Mouse (Mus musculus) heart, embryonic 16.5 days (tissue): Measurements from ENCODE around the gene Rab44. TPM values are rescaled to one million over a fixed set of nuclear protein-coding genes. Genes with fewer than 3 reads are reported as not detected.
A peak's percentile ranks its signal among the peaks of the same experiment; 100 is the strongest.

ENCODE experiments used
- ATAC-seq: fragments of 200-750 bp; cut with Nextera tagmentation; replicated peaks from 2 replicates; pipeline ENCODE4 v1.8.0; 2017; ENCODE audit warnings: moderate number of reproducible peaks; ENCODE audit not compliant: insufficient read depth, low FRiP score; ENCODE audit errors: extremely low read depth
- H3K27ac ChIP-seq: fragments of 300-500 bp; sonication (generic); 2 replicates; pipeline ENCODE4 v1.5.1; 2014; ENCODE audit warnings: mild to moderate bottlenecking, low read length, control low read depth, moderate library complexity
- H3K27me3 ChIP-seq: fragments of 300-500 bp; sonication (generic); 2 replicates; pipeline ENCODE4 v1.6.1; 2014; ENCODE audit warnings: low read length, mixed read lengths; ENCODE audit not compliant: control insufficient read depth, insufficient read depth
- H3K36me3 ChIP-seq: fragments of 300-500 bp; sonication (generic); 2 replicates; pipeline ENCODE4 v1.6.1; 2014; ENCODE audit not compliant: control insufficient read depth, insufficient read depth
- H3K4me1 ChIP-seq: fragments of 300-500 bp; sonication (generic); 2 replicates; pipeline ENCODE4 v1.6.1; 2014; ENCODE audit warnings: low read length, mixed read lengths; ENCODE audit not compliant: control insufficient read depth, insufficient read depth
- H3K4me2 ChIP-seq: fragments of 300-500 bp; sonication (generic); 2 replicates; pipeline ENCODE4 v1.6.1; 2014; ENCODE audit warnings: low read depth, mild to moderate bottlenecking, control low read depth, low read length
- H3K4me3 ChIP-seq: fragments of 300-500 bp; sonication (generic); 2 replicates; pipeline ENCODE4 v1.5.1; 2014; ENCODE audit warnings: mild to moderate bottlenecking, control low read depth, low read length
- H3K9ac ChIP-seq: fragments of 300-500 bp; sonication (generic); 2 replicates; pipeline ENCODE4 v1.6.1; 2014; ENCODE audit warnings: low read length, control low read depth
- H3K9me3 ChIP-seq: fragments of 300-500 bp; sonication (generic); replicated peaks from 2 replicates; pipeline ENCODE4 v1.6.1; 2016; ENCODE audit warnings: low read length; ENCODE audit not compliant: control insufficient read depth
- WGBS: fragments of 180-500 bp; shearing (Covaris S2); extraction: QIAGEN DNeasy Blood & Tissue Kit; methylation state at CpG from one replicate; pipeline ENCODE4 v1.1.7; 2014; 5-methylcytosine and 5-hydroxymethylcytosine counted together
- polyA plus RNA-seq: library from polyadenylated mRNA; unstranded; fragments of >200 nt; fragmentation: Nextera tagmentation; extraction: Ambion mirVana; gene quantifications from 2 replicates; pipeline ENCODE4 v1.2.1, GENCODE M21; 2015

The Rab44 gene
- polyA plus RNA-seq, 1 experiment from 2014 or later = 4.4 TPM

DNA sequence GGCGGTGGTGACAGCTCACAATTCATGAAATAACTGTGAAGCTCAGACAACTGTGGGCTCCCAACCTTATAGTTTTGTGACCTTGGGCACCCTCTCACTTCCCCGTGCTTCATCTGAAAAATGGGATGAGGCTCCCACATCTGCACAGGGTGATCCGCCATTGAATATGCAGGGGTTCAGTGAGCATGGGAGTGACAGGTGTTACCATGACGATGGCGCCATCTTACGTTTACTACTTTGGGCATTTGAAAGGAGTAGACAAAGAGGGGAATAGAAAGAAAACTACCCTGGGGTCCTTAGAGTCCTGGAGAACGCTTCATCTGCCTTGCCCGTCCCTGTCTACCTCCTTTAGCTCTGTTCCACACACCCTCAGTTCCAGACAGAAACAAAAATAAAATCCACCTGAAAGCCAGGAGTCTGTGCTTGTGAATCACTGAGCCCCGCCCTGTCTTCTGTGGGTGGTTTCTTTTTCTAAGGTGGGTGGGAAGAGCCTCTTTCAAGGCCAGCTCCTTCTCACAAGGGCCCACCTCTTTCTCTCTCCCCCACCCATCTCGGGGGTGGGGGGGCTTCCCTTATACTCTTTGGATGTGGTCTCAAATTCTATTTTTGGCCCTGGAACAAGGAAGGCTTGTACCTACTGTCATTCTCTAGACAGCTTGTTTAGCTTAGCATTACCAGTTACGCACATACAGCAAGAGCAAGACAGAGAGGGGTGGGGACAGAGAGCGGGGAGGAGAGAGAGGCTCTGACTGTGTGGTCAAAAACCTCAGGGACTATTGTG lies 41.6 kb downstream of the Rab44 start:
- Histone ChIP-seq H3K27me3 (no peaks in the 10 kb centered on the region), H3K4me1 (no peaks in the 10 kb centered on the region), H3K9me3 (no peaks in the 10 kb centered on the region; the same call in 1 of the 2 replicates), H3K27ac (no peak overlapping the region), H3K4me2 (no peak overlapping the region), H3K4me3 (no peak overlapping the region), H3K9ac (no peak overlapping the region), H3K36me3 (no peaks in the 10 kb centered on the region)
- ATAC-seq = no peak; the same call in 1 of the 2 replicates
- WGBS = 78% methylated on average over 12 of the region's 12 CpGs

DNA sequence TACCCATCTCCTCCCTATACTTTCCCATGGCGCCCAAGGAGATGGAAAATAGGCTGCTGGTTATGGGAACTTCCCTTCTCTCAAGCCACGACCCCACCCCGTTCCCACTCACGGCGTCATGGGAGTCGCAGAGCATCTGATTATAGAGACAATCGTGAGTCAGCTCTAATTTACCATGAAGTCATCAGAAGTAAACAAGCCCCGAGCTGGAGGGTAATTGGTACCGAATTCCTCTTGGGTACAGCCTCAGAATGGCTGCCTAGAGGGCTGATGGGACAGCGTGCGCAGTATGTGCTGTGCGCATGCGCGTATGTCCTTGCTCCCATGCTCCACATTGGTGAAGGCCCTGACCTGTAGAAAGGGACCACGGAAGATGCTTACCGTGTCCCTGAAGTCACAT lies 42.5 kb downstream of the Rab44 start:
- H3K4me3 ChIP-seq = no peak overlapping the region
- H3K9me3 ChIP-seq = peaks cover 5% of the 10 kb centered on the region
- no peaks in the 10 kb centered on the region for H3K4me1 ChIP-seq
- ATAC-seq = no peak
- H3K4me2 ChIP-seq = no peak overlapping the region
- 85% methylated on average over 16 of the region's 16 CpGs for WGBS
- H3K36me3 ChIP-seq = 0 out of 2 replicates have a peak, but pooled peaks cover 5% of the 10 kb centered on the region
- no peaks in the 10 kb centered on the region for H3K27me3 ChIP-seq
- no peak overlapping the region for H3K9ac ChIP-seq
- no peak overlapping the region for H3K27ac ChIP-seq

DNA sequence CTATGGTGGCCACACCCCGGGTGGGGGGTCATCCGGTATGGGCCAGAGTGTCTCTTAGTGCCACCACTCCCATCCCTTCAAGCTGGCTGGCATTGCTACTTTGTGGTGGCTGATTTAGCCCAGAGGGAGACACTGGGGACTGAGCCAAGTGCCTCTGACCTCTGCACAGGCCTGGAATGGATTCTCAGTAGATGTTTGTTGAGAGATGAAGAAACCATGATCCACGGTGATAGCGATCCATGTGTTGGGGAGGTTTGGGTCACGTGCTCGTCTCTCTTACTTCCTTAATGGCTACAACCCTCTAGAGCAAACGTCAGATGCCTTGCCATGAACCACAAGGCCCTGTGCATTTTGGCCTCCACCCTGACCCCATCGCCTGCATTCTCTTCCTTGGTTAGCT lies 42.9 kb downstream of the Rab44 start:
- H3K27me3 ChIP-seq = no peaks in the 10 kb centered on the region
- H3K4me2 ChIP-seq = no peak overlapping the region
- H3K9ac ChIP-seq = no peak overlapping the region
- 74% methylated on average over 8 of the region's 8 CpGs for WGBS
- 0 out of 2 replicates have a peak, but pooled peaks cover 5% of the 10 kb centered on the region for H3K36me3 ChIP-seq
- H3K4me3 ChIP-seq = no peak overlapping the region
- no peak overlapping the region for H3K27ac ChIP-seq
- no peak for ATAC-seq
- no peaks in the 10 kb centered on the region for H3K4me1 ChIP-seq
- H3K9me3 ChIP-seq = peaks cover 10% of the 10 kb centered on the region

DNA sequence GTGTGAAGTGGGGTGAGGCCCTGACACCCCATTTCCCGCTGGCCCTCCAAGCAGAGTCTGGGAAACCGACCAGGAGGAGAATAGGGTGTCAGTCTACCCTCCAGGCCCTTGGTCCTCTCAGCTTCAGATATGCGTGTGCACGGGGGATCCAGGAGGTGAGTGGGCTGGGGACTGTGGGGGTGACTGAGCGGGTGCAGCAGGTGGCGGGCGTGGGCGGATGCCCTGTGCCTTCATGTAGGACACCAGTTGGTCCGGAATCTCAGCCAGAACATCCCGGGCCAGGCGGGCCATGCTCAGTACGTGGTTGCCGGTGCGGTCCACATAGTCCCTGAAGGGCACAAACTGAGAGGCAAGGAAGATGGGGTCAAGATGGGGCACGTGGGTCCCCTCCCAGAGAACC lies 45.0 kb downstream of the Rab44 start:
- no peak for ATAC-seq
- Histone ChIP-seq H3K36me3 (0 out of 2 replicates have a peak, but pooled peaks cover 5% of the 10 kb centered on the region), H3K4me1 (no peaks in the 10 kb centered on the region), H3K27me3 (no peaks in the 10 kb centered on the region), H3K27ac (no peak overlapping the region), H3K9ac (no peak overlapping the region), H3K9me3 (peaks cover 11% of the 10 kb centered on the region), H3K4me3 (no peak overlapping the region), H3K4me2 (no peak overlapping the region)
- 91% methylated on average over 15 of the region's 15 CpGs for WGBS

DNA sequence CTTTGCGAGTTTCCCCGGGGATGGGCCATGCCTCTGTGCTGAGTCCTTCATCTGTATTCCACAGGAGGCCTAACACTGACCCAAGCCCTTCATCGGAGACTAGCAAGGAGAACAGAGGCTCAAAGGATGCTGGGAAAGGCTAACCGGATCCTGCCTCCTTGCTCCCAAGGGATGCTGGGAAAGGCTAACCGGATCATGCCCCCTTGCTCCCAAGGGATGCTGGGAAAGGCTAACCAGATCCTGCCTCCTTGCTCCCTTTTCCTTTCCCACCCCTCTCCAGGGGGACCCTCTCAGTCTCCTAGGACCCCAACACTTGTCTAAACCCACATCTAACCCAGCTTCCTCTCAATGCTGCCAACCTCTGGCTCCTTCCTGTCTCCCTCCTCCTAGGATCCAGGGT lies 45.4 kb downstream of the Rab44 start:
- Histone ChIP-seq H3K4me2 (no peak overlapping the region), H3K4me3 (no peak overlapping the region), H3K27me3 (no peaks in the 10 kb centered on the region), H3K9me3 (peaks cover 11% of the 10 kb centered on the region), H3K36me3 (0 out of 2 replicates have a peak, but pooled peaks cover 5% of the 10 kb centered on the region), H3K4me1 (peaks cover 2% of the 10 kb centered on the region), H3K27ac (no peak overlapping the region), H3K9ac (no peak overlapping the region)
- WGBS = 88% methylated on average over 5 of the region's 5 CpGs
- no peak for ATAC-seq

DNA sequence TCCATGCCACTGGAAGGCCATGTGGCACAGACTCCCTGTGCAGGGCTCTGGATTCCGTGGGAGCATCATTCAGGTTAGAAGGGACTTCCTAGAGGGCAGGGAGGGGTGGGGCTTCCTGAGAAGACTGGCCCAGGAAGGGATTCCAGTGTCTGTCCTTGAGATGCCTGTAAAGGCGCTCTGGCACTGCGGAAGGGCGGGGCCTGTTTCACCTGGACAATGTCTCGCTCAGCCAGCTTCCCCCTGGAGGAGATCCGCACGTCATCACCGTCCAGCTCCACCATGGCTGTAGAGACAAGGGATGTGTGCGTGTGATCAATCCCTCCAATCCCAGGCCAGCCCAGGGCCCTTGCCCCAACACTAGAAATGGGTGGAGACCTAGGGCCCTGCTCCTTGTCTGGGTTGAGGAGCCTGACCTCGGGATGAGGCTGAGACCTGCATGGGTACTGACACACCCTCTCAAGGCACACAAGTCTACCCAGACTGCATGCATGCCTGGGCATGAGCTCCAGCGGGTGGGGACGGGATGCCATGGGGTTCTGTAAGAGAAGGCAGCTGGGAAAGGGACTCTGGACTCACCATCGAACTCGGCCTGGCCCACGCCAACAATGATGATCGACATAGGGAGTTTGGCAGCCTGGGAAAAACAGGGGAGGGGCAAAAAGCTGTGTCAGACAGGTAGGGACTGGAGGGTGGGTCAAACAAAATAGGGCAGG lies 46.0 kb downstream of the Rab44 start:
- no peak overlapping the region for H3K4me3 ChIP-seq
- no peak overlapping the region for H3K27ac ChIP-seq
- no peak overlapping the region for H3K4me2 ChIP-seq
- no peaks in the 10 kb centered on the region for H3K27me3 ChIP-seq
- no peak overlapping the region for H3K9ac ChIP-seq
- ATAC-seq = no peak
- 0 out of 2 replicates have a peak, but pooled peaks cover 5% of the 10 kb centered on the region for H3K36me3 ChIP-seq
- 84% methylated on average over 16 of the region's 16 CpGs for WGBS
- peaks cover 11% of the 10 kb centered on the region for H3K9me3 ChIP-seq
- peaks cover 8% of the 10 kb centered on the region for H3K4me1 ChIP-seq

DNA sequence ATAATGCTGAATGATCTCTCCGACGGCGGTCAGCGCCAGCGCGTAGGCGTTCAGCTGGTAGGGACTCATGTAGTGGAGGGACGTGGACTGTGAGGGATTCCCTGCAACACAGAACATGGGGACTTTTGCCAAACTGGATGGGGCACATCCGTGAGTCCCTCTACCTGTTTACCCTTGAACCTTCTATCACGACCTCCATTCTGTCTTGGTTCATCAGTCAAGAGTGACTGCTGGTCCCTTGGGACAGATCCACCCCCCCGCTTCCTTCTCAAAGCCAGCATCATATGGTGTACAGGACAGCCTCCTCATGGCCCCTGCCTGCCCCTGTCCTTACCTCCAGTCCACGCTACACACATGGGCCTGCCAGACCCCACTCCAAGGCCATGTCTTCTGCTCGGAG lies 48.4 kb downstream of the Rab44 start:
- 95% methylated on average over 13 of the region's 13 CpGs for WGBS
- no peak for ATAC-seq
- 0 out of 2 replicates have a peak, but pooled peaks cover 5% of the 10 kb centered on the region for H3K36me3 ChIP-seq
- H3K9ac ChIP-seq = no peak overlapping the region
- H3K4me1 ChIP-seq = peaks cover 24% of the 10 kb centered on the region
- no peaks in the 10 kb centered on the region for H3K27me3 ChIP-seq
- no peak overlapping the region for H3K27ac ChIP-seq
- H3K9me3 ChIP-seq = peaks cover 11% of the 10 kb centered on the region
- H3K4me3 ChIP-seq = no peak overlapping the region
- H3K4me2 ChIP-seq = no peak overlapping the region

DNA sequence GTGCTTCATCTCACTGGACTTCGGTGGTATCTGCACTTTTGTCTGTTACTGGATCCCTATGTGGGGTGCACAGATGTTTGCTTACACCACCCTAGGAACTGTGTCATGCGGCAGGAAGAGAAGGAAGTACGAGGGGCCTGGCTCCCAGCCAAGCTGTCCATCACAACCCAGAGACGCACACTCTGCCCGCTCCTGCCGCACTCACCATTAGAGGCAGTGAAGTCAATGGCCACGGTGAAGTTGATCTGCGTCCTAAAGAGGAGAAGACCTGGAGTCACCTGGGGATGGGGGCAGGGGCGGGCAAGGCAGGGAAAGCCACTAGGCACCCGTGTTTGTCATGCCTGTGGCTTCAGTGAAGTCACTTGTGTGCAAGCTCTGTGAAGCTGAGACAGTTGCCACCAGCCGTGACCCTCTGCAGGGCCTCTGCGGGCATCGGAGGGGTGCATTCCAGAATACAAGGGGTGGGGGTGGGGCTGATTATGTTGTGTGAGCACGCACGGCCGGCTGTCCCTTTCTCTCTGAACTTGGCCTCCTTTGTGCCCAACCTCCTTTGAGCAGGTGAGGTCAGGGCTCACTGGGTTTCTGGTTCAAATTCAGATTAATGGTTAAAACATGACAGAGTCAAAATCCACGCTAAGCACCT lies 50.6 kb downstream of the Rab44 start:
- H3K4me3 ChIP-seq = no peak overlapping the region
- peaks cover 11% of the 10 kb centered on the region for H3K9me3 ChIP-seq
- WGBS = 7% methylated on average over 17 of the region's 17 CpGs
- peak overlapping the region; percentile 28; the same call in 1 of the 2 replicates for H3K27ac ChIP-seq
- 0 out of 2 replicates have a peak, but pooled peaks cover 5% of the 10 kb centered on the region for H3K36me3 ChIP-seq
- no peaks in the 10 kb centered on the region for H3K27me3 ChIP-seq
- peak overlapping the region; percentile 2 for H3K9ac ChIP-seq
- 0 out of 2 replicates have a peak, but pooled peaks have one; percentile 34 for ATAC-seq
- peak overlapping the region; percentile 30 for H3K4me2 ChIP-seq
- peaks cover 24% of the 10 kb centered on the region for H3K4me1 ChIP-seq
